Mouse (Mus musculus): ENCODE data around the gene Lrrk1. TPM values are rescaled to one million over a fixed set of nuclear protein-coding genes. Genes with fewer than 3 reads are reported as not detected.

Lrrk1 gene
- polyA plus RNA-seq, 1 experiment from 2014 or later: 9.1 TPM

DNA sequence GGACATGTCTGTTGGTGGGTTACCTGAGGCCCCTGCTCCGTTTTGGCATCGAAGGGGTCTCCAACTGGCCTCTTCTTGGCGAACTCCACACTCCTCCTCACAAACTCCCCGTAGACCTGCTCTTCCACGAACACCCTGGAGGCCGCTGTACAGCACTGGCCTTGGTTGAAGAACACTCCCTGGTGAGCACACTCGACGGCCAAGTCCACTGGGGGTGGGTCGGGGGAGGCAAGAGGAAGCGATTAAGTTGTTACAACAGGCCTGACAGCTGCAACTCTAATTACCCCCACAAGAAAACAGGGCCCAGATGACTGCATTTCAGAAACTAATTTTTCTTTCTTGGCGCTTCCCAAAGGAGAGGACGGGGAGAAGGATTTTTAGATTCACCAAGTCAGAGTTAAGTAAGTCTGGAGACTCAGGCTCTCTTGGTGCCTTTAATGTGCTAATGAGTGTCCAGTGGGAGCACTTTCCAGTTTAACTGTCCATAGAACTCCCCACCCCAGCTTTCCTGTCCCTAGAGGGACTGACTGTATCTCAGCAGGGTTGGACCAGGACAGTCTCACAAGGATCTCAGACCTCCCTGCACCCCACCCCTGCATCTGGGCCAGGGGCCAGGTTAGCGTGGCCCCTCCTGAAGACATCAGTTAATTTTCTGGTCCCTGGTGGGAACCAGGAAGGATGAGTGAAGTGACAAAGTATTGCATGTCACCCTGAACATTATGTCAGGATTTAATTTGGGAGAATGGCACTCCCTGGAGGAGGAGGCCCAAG is 18.0 kb upstream of the Lrrk1 start:
- H3K27me3 ChIP-seq (replicated peaks): peaks cover 4% of the 10 kb centered on the region; the same call in 1 of the 2 replicates
- ATAC-seq (ENCODE audit: insufficient number of reproducible peaks, low FRiP score): no peak
- WGBS: 56% methylated on average over 13 of the region's 13 CpGs
- H3K27ac ChIP-seq (ENCODE audit: poor library complexity, severe bottlenecking): no peak overlapping the region
- no peaks in the 10 kb centered on the region for H3K36me3 ChIP-seq
- H3K9ac ChIP-seq: no peak overlapping the region
- no peaks in the 10 kb centered on the region for H3K9me3 ChIP-seq (replicated peaks)
- H3K4me3 ChIP-seq: no peak overlapping the region
- H3K4me2 ChIP-seq: 0 out of 2 replicates have a peak overlapping the region, but pooled peaks have one; percentile 29
- H3K4me1 ChIP-seq (replicated peaks): peaks cover 32% of the 10 kb centered on the region

DNA sequence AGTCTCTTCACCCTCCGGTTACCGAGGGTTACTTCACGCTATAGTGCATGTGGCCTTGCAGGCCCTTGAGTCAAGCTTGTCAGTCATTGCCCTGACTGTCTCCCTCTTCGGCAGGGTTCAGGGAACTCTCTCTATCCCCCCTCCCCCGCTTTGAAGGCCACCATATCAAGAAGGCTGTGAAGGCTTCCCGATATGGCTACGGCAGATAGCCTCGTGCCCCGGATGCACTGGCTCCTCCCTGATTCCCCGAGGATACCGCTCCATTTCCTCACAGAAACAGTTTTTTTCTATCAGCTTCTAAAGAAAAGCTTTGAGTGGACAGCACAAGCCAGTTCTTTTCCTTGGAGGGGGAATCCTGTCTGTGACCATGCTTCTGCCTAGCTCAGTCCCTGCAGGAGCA is 17.4 kb upstream of the Lrrk1 start:
- Histone ChIP-seq H3K27ac (ENCODE audit: poor library complexity, severe bottlenecking) (no peak overlapping the region), H3K4me1 (replicated peaks) (peaks cover 32% of the 10 kb centered on the region), H3K36me3 (no peaks in the 10 kb centered on the region), H3K9ac (0 out of 2 replicates have a peak overlapping the region, but pooled peaks have one; percentile 25), H3K4me2 (peak overlapping the region; percentile 29), H3K27me3 (replicated peaks) (no peaks in the 10 kb centered on the region), H3K9me3 (replicated peaks) (no peaks in the 10 kb centered on the region), H3K4me3 (no peak overlapping the region)
- ATAC-seq (ENCODE audit: insufficient number of reproducible peaks, low FRiP score): no peak
- WGBS: 20% methylated on average over 11 of the region's 11 CpGs

DNA sequence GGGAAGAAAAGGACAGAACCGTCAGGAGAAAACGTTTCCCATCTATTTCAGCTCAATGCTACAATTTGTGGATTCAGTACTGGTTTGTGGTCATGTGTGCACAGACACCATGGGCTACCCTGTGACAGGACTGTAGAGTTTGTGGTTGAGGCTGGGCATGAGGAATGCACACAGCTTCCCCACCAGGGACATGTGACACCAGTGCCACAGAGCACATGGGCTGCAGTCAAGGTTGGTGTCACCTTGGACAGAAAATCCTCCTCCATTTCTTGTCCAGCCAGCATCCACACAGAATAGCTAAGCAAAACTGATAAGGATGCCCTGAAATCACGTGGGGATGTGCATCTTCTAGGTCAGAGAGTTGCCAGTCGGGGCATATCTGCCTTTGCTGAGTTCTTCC is 16.7 kb upstream of the Lrrk1 start:
- H3K4me2 ChIP-seq: no peak overlapping the region
- H3K27me3 ChIP-seq (replicated peaks): no peaks in the 10 kb centered on the region
- H3K27ac ChIP-seq (ENCODE audit: poor library complexity, severe bottlenecking): no peak overlapping the region
- WGBS: 64% methylated on average over 4 of the region's 4 CpGs
- no peak overlapping the region for H3K9ac ChIP-seq
- ATAC-seq (ENCODE audit: insufficient number of reproducible peaks, low FRiP score): no peak
- no peaks in the 10 kb centered on the region for H3K9me3 ChIP-seq (replicated peaks)
- H3K4me1 ChIP-seq (replicated peaks): peaks cover 32% of the 10 kb centered on the region
- H3K4me3 ChIP-seq: no peak overlapping the region
- H3K36me3 ChIP-seq: no peaks in the 10 kb centered on the region

DNA sequence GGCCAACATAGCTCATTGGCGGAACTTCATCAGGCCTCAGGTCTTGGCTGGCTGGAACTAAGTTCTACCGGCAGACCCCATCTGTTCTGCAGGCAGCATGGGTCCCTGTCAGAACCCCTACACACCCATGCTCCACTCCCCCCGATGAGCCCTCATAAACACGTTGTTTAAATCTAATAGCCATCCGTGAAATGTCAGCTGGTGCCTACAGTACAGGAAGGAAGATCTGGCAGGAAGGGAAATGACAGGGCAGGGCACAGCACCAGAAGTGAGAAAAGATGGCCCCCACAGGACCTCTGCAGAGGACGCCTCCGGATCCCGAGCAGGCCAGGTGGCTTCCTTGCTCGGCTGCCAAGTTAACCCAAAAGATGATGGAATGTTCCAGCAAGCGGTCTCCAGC is 16.0 kb upstream of the Lrrk1 start:
- no peak for ATAC-seq (ENCODE audit: insufficient number of reproducible peaks, low FRiP score)
- Histone ChIP-seq H3K27me3 (replicated peaks) (no peaks in the 10 kb centered on the region), H3K4me3 (no peak overlapping the region), H3K4me2 (no peak overlapping the region), H3K4me1 (replicated peaks) (peaks cover 32% of the 10 kb centered on the region), H3K36me3 (no peaks in the 10 kb centered on the region), H3K9ac (no peak overlapping the region), H3K9me3 (replicated peaks) (no peaks in the 10 kb centered on the region), H3K27ac (ENCODE audit: poor library complexity, severe bottlenecking) (no peak overlapping the region)
- 59% methylated on average over 10 of the region's 10 CpGs for WGBS

DNA sequence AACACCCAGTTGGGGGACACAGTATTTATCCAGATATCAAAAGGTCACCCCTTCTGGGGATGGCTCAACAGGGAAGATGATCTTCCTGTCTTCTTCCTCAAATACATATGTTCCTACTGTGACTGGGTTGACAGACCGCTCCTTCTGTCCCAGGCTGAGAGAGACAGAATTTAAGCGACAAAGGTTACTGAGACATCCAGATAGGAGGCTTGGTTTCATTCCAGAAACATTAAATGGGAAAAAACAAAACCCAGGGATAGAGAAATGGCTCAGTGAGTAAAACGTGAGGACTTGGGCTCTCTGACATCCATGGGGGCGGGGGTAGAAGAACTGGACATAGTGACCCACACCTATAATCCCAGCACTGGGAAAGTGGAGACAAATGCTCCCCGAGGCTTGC is 14.7 kb upstream of the Lrrk1 start:
- no peak overlapping the region for H3K4me2 ChIP-seq
- no peaks in the 10 kb centered on the region for H3K27me3 ChIP-seq (replicated peaks)
- no peak for ATAC-seq (ENCODE audit: insufficient number of reproducible peaks, low FRiP score)
- H3K27ac ChIP-seq (ENCODE audit: poor library complexity, severe bottlenecking): no peak overlapping the region
- 79% methylated on average over 5 of the region's 5 CpGs for WGBS
- H3K4me3 ChIP-seq: no peak overlapping the region
- H3K9ac ChIP-seq: no peak overlapping the region
- H3K9me3 ChIP-seq (replicated peaks): no peaks in the 10 kb centered on the region
- peaks cover 32% of the 10 kb centered on the region for H3K4me1 ChIP-seq (replicated peaks)
- no peaks in the 10 kb centered on the region for H3K36me3 ChIP-seq

DNA sequence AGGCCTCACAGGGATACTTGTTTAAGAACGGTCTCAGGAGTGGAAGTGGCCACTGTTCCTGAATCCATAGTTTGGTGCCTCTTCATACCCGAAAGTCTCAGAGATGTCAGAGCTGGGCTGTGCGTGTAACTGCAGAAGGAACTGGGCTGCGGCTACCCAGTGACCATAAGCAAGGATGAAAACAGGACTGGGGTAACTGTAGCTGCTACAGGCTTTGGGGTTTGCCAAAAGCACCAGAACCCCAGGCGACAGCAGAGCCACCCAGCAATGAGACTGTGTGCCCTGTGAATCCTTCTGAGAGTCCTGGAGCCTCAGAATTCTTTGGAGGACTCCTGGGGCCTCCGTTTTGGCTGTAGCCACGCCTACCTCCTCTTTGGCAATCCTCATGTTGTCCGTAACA is 13.5 kb upstream of the Lrrk1 start:
- no peak overlapping the region for H3K4me3 ChIP-seq
- no peaks in the 10 kb centered on the region for H3K27me3 ChIP-seq (replicated peaks)
- ATAC-seq (ENCODE audit: insufficient number of reproducible peaks, low FRiP score): no peak
- H3K9ac ChIP-seq: no peak overlapping the region
- no peaks in the 10 kb centered on the region for H3K9me3 ChIP-seq (replicated peaks)
- whole genome bisulfite sequencing: 63% methylated on average over 8 of the region's 8 CpGs
- no peak overlapping the region for H3K4me2 ChIP-seq
- peaks cover 25% of the 10 kb centered on the region for H3K4me1 ChIP-seq (replicated peaks)
- H3K36me3 ChIP-seq: no peaks in the 10 kb centered on the region
- H3K27ac ChIP-seq (ENCODE audit: poor library complexity, severe bottlenecking): no peak overlapping the region

DNA sequence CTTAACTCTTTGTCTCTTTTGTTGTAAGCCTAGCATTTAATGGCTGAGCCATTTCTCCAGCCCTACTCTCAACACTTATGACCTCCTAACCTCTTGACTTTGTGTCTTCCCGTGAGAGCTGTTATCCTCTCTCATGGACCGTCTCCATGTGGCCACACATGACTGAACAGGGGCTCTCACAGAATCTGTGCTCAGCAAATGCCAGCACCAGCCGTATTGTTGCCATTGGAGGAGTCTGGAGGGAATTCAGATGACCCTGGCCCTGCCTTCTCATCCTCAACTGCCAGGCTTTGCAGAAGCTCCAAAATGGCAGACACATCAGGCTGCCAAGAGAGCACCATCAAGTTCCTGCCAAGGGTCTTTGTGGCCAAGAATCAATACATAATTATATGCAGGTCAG is 9.1 kb upstream of the Lrrk1 start:
- no peak overlapping the region for H3K4me3 ChIP-seq
- no peaks in the 10 kb centered on the region for H3K4me1 ChIP-seq (replicated peaks)
- 80% methylated on average over 3 of the region's 3 CpGs for WGBS
- no peak overlapping the region for H3K9ac ChIP-seq
- no peak overlapping the region for H3K27ac ChIP-seq (ENCODE audit: poor library complexity, severe bottlenecking)
- no peaks in the 10 kb centered on the region for H3K9me3 ChIP-seq (replicated peaks)
- no peak overlapping the region for H3K4me2 ChIP-seq
- H3K36me3 ChIP-seq: no peaks in the 10 kb centered on the region
- H3K27me3 ChIP-seq (replicated peaks): no peaks in the 10 kb centered on the region
- no peak for ATAC-seq (ENCODE audit: insufficient number of reproducible peaks, low FRiP score)

DNA sequence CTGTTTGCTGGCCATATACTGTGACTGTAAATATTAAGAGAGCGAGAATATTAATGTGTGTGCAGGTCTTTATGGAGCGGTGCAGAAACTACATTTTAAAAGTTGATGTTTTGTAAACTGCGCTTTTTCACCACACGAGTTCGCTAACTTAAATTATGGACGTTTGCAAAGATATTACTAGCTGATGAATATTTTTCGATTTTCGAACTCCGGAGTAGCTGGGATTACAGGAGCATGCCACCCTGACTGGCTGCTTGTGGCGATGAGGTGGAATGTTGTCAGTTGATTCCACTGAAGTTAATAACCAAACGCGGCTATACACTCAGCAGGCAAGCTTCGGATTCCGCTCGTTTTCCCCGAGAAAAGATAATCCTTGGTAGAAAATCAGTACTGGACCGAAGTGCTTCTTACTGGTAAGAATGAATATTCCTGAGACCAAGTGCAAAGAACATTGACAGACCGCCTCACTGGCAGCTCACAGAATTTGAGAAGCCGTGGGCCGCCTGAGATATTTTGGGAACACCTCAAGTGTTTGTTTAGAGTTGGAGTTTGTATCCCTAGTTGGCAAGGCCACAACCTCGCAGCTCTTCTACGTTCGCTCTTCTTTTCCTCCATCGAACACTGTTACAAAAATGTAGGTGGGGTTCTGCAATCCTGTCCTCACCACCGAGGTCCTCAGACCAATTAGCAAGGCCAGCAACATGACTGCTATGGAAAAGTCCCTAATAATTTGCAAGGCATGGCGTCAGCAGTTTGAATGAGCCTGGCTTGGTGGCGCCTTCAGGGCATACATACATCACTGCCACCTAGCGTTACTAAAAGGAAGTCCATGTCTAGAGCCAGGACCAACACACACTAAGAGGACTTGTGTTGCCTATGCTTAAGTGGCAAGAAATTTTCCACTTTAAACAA is 727 bp upstream of the Lrrk1 start:
- no peaks in the 10 kb centered on the region for H3K27me3 ChIP-seq (replicated peaks)
- H3K9me3 ChIP-seq (replicated peaks): no peaks in the 10 kb centered on the region
- no peaks in the 10 kb centered on the region for H3K36me3 ChIP-seq
- peak overlapping the region; percentile 96 for H3K4me2 ChIP-seq
- ATAC-seq (ENCODE audit: insufficient number of reproducible peaks, low FRiP score): peak; percentile 69; the same call in 1 of the 2 replicates
- peak overlapping the region; percentile 41 for H3K27ac ChIP-seq (ENCODE audit: poor library complexity, severe bottlenecking)
- peak overlapping the region; percentile 88 for H3K9ac ChIP-seq
- no peaks in the 10 kb centered on the region for H3K4me1 ChIP-seq (replicated peaks)
- 9% methylated on average over 28 of the region's 28 CpGs for WGBS
- H3K4me3 ChIP-seq: peak overlapping the region; percentile 69

DNA sequence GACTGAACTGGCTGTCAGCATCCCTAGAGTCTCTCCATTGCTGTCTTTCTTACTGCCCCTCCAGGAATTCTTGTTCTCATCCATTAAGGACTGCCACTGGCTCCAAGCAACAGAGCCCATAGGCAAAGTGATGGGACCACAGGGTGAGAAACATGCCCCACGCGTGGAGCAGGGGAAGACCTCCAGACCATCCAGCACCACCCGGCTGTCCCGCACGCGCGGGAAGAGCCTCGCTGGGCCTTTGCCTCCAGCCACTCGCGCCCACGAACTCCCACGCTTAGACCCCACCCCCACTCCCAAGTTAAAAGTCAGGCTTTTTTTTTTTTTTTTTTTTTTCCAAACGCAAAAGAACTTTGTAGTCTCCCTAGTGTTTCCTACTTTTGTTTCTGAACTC is 734 bp downstream of the Lrrk1 start:
- Histone ChIP-seq H3K27ac (ENCODE audit: poor library complexity, severe bottlenecking) (no peak overlapping the region), H3K4me3 (peak overlapping the region; percentile 69), H3K9ac (peak overlapping the region; percentile 88), H3K9me3 (replicated peaks) (no peaks in the 10 kb centered on the region), H3K4me2 (peak overlapping the region; percentile 96), H3K27me3 (replicated peaks) (no peaks in the 10 kb centered on the region), H3K36me3 (no peaks in the 10 kb centered on the region), H3K4me1 (replicated peaks) (0 out of 2 replicates have a peak, but pooled peaks cover 6% of the 10 kb centered on the region)
- 2% methylated on average over 13 of the region's 13 CpGs for WGBS
- no peak for ATAC-seq (ENCODE audit: insufficient number of reproducible peaks, low FRiP score)

DNA sequence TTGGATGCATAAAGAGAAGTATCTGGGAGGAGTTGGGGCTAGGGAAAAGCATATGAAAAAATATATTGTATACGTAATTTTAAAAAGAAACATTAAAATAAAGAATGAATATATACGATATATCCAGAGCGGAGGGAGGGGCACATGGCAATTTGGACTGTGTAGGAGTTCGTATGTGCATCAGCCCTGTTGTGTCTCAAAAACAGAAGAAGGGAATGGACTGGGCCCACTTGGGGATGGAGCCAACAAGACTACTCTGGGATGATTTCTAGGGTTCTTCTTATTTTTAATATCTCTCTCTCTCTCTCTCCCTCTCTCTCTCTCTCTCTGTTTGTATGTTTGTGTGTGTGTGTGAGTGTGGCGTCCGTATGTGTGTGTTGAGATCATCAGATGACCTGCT is 1.7 kb downstream of the Lrrk1 start:
- Histone ChIP-seq H3K4me3 (no peak overlapping the region), H3K9ac (no peak overlapping the region), H3K4me1 (replicated peaks) (0 out of 2 replicates have a peak, but pooled peaks cover 6% of the 10 kb centered on the region), H3K27ac (ENCODE audit: poor library complexity, severe bottlenecking) (no peak overlapping the region), H3K9me3 (replicated peaks) (no peaks in the 10 kb centered on the region), H3K36me3 (no peaks in the 10 kb centered on the region), H3K4me2 (no peak overlapping the region), H3K27me3 (replicated peaks) (no peaks in the 10 kb centered on the region)
- no peak for ATAC-seq (ENCODE audit: insufficient number of reproducible peaks, low FRiP score)
- 88% methylated on average over 6 of the region's 6 CpGs for WGBS

DNA sequence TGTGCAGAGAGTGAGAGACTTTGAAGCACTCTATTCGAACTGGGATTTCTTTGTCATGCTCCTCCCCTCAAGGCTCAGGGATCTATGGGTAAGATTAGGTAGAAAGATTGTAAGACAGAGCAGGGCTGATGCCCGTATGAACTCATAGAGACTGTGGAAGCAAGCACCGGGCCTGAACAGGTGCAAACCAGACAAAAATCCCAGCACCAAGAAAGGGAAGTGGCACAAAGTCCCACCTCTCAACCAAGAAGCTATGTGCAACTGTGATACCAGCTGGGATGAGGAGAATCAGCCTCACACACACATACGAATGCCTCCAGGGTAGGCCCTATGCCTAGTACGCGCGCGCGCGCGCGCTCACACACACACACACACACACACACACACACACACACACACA is 2.3 kb downstream of the Lrrk1 start:
- Histone ChIP-seq H3K9ac (no peak overlapping the region), H3K27me3 (replicated peaks) (no peaks in the 10 kb centered on the region), H3K4me2 (no peak overlapping the region), H3K27ac (ENCODE audit: poor library complexity, severe bottlenecking) (no peak overlapping the region), H3K4me1 (replicated peaks) (0 out of 2 replicates have a peak, but pooled peaks cover 6% of the 10 kb centered on the region), H3K4me3 (no peak overlapping the region), H3K9me3 (replicated peaks) (no peaks in the 10 kb centered on the region), H3K36me3 (0 out of 2 replicates have a peak, but pooled peaks cover under 1% of the 10 kb centered on the region)
- 91% methylated on average over 12 of the region's 12 CpGs for WGBS
- ATAC-seq (ENCODE audit: insufficient number of reproducible peaks, low FRiP score): no peak

All from heart, embryonic 12.5 days (tissue).